Mouse (Mus musculus) hindbrain, embryonic 15.5 days (tissue): ENCODE data around the gene Irf3. TPM values are rescaled to one million over a fixed set of nuclear protein-coding genes. Genes with fewer than 3 reads are reported as not detected.
"Not testable (repeated sequence)": the region's sequence is repeated elsewhere in the genome, so short reads cannot be mapped to it uniquely, and the experiment has no call there.

ENCODE experiments used
- ATAC-seq: fragments of 200-750 bp; cut with Nextera tagmentation; 2 replicates; pipeline ENCODE4 v1.8.0; 2017; ENCODE audit warnings: low read depth, moderate number of reproducible peaks, moderate TSS enrichment; ENCODE audit not compliant: low FRiP score
- H3K27ac ChIP-seq: fragments of 300-500 bp; sonication (generic); replicated peaks from 2 replicates; pipeline ENCODE4 v1.5.1; 2015; ENCODE audit warnings: mild to moderate bottlenecking, inconsistent platforms
- H3K27me3 ChIP-seq: fragments of 300-500 bp; sonication (generic); 2 replicates; pipeline ENCODE4 v1.6.1; 2015; ENCODE audit warnings: control low read depth, inconsistent platforms
- H3K36me3 ChIP-seq: fragments of 300-500 bp; sonication (generic); 2 replicates; pipeline ENCODE4 v1.6.1; 2015; ENCODE audit warnings: control low read depth, inconsistent platforms
- H3K4me1 ChIP-seq: fragments of 300-500 bp; sonication (generic); replicated peaks from 2 replicates; pipeline ENCODE4 v1.6.1; 2015; ENCODE audit warnings: control low read depth, inconsistent platforms
- H3K4me2 ChIP-seq: fragments of 300-500 bp; sonication (generic); 2 replicates; pipeline ENCODE4 v1.6.1; 2015; ENCODE audit warnings: moderate library complexity, mild to moderate bottlenecking, inconsistent platforms
- H3K4me3 ChIP-seq: fragments of 300-500 bp; sonication (generic); 2 replicates; pipeline ENCODE4 v1.5.1; 2015; ENCODE audit warnings: mild to moderate bottlenecking, inconsistent platforms
- H3K9ac ChIP-seq: fragments of 300-500 bp; sonication (generic); 2 replicates; pipeline ENCODE4 v1.6.1; 2015; ENCODE audit warnings: inconsistent platforms
- H3K9me3 ChIP-seq: fragments of 300-500 bp; sonication (generic); 2 replicates; pipeline ENCODE4 v1.6.1; 2016; ENCODE audit warnings: control low read depth, inconsistent platforms
- WGBS: fragments of 180-500 bp; shearing (Covaris S2); methylation state at CpG from one replicate; pipeline ENCODE4 v1.1.7; 2015; 5-methylcytosine and 5-hydroxymethylcytosine counted together
- polyA plus RNA-seq: library from polyadenylated mRNA; unstranded; fragments of >200 nt; fragmentation: Nextera tagmentation; extraction: Ambion mirVana; gene quantifications from 2 replicates; pipeline ENCODE4 v1.2.1, GENCODE M21; 2015

Gene Irf3
- polyA plus RNA-seq, 1 experiment from 2014 or later: 57.4 TPM

DNA sequence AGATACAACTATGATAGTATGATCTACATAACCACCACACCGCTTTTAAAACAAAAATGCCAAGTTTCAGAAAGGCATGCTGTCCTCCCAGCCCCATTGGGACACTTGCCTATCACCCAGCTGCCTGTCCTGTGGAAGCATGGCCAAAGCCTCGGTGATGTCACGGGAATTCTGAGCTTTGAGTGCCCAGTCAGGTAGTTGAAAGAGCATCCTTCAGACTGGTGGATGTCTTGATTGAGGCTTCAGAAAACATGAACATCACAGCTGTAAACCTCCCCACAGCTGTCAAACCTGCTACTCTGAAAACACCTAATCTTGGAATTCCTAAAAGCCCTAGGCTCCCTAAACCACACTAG, 16.6 kb downstream of the Irf3 start:
- H3K9ac ChIP-seq: no peak overlapping the region
- H3K27me3 ChIP-seq: no peaks in the 10 kb centered on the region; the same call in 1 of the 2 replicates
- H3K36me3 ChIP-seq: peaks cover 32% of the 10 kb centered on the region
- H3K4me2 ChIP-seq: no peak overlapping the region
- no peak overlapping the region for H3K27ac ChIP-seq
- H3K9me3 ChIP-seq: no peaks in the 10 kb centered on the region
- H3K4me1 ChIP-seq: peaks cover 36% of the 10 kb centered on the region
- no peak for ATAC-seq
- 97% methylated on average over 3 of the region's 3 CpGs for WGBS
- H3K4me3 ChIP-seq: no peak overlapping the region

DNA sequence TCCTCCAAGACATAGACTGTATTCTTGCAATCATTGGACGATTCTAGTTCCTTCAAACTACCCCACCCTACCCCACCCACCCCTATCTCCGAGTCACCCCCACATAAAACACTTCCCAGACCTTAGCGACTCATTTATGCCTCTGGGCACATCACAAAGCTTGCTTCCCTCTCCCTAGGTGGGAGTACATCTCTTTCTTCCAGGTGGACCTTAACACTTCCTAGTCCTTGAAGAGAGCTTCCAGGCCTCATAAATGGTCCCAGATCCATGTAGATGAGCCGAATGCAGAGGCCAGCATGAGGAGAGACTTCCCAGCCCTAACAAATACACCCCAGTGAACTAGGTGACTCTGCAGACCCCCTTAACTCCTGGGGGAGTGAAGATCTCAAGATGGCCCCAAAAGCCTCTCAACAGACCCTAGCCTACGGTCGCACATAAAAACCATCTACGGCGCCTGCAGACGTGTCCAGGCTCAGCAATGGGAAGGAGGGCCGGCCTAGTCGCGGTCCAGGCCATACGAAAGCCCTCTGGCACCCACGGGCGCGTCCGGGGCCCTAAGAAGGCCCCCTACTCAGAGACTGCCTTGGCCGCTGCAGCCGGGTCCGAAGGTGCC, 18.0 kb downstream of the Irf3 start:
- Histone ChIP-seq H3K4me2 (peak overlapping the region; percentile 91), H3K9ac (peak overlapping the region; percentile 89), H3K36me3 (peaks cover 18% of the 10 kb centered on the region), H3K4me3 (peak overlapping the region; percentile 62), H3K27me3 (no peaks in the 10 kb centered on the region; the same call in 1 of the 2 replicates), H3K9me3 (no peaks in the 10 kb centered on the region), H3K27ac (peak overlapping the region; percentile 81), H3K4me1 (peaks cover 36% of the 10 kb centered on the region)
- no peak for ATAC-seq
- WGBS: 2% methylated on average over 20 of the region's 20 CpGs

DNA sequence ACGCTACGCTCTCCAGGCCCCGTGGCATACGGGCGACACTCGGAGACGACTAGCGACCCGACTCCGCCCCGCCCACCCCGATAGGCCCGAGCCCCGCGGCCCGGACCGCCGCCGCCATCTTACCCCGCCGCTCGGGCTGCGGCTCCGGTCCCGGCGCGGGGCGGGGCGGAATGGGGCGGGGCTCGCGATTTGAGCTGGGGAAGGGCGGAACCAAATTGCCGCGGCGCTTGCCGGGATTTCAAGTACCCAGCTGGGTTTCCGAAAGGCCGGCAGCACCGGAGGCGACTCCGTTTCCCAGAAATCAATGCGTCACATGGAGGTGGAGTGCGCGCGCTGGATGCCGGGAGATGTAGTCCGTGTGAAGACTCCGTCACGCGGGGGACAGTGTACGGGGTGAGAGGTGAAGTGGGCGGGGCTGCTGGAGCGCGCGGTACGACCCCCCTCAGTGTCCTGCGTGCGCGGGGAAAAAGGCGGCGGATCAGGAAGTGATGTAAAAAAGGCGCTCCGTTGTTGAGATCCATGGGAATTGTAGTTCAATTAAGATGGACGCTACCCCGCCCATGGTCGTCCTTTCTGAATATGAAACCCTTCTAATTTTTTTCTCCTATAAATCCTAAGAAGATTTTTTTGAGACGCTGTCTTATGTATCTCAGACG, 18.6 kb downstream of the Irf3 start, which contains the start of gene Scaf1:
TSS of gene Scaf1 (minus strand) at position 407 of the 656 bp plus-strand sequence.
- ATAC-seq: peak; percentile 96
- H3K4me2 ChIP-seq: peak within 1 kb of the TSS; percentile 91
- H3K4me3 ChIP-seq: peak within 1 kb of the TSS; percentile 62
- H3K27ac ChIP-seq: peak within 1 kb of the TSS; percentile 81
- no peaks in the 10 kb centered on the region for H3K9me3 ChIP-seq
- H3K36me3 ChIP-seq: peaks cover 16% of the 10 kb centered on the region
- no peaks in the 10 kb centered on the region; the same call in 1 of the 2 replicates for H3K27me3 ChIP-seq
- peak within 1 kb of the TSS; percentile 89 for H3K9ac ChIP-seq
- under 1% methylated on average over 59 of the region's 69 CpGs for WGBS
- H3K4me1 ChIP-seq: peaks cover 36% of the 10 kb centered on the region

DNA sequence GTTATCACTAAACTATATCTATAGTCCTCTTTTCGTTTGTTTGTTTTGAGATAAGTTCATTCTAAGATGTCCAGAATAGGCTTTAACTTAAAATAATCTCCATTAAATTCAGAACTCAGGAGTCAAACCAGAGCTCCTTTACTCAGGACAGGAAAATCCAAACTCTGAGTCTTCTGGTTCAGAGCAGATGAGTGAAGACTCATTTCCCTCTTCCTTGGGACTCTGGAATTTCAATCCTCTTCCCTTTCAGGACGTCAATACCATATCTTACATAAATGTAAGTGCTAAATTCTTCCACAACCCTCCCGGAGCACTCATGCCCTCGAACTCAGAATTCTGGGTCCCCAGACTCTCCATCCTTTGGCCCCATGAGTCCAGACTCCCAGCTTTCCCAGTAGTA, 19.3 kb downstream of the Irf3 start:
- no peak for ATAC-seq
- 2% methylated on average over 4 of the region's 4 CpGs for WGBS
- H3K4me2 ChIP-seq: peak overlapping the region; percentile 91
- peak overlapping the region; percentile 62 for H3K4me3 ChIP-seq
- no peaks in the 10 kb centered on the region; the same call in 1 of the 2 replicates for H3K27me3 ChIP-seq
- H3K9ac ChIP-seq: peak overlapping the region; percentile 26
- H3K36me3 ChIP-seq: peaks cover 10% of the 10 kb centered on the region
- H3K4me1 ChIP-seq: peaks cover 36% of the 10 kb centered on the region
- peak overlapping the region; percentile 81 for H3K27ac ChIP-seq
- H3K9me3 ChIP-seq: no peaks in the 10 kb centered on the region

DNA sequence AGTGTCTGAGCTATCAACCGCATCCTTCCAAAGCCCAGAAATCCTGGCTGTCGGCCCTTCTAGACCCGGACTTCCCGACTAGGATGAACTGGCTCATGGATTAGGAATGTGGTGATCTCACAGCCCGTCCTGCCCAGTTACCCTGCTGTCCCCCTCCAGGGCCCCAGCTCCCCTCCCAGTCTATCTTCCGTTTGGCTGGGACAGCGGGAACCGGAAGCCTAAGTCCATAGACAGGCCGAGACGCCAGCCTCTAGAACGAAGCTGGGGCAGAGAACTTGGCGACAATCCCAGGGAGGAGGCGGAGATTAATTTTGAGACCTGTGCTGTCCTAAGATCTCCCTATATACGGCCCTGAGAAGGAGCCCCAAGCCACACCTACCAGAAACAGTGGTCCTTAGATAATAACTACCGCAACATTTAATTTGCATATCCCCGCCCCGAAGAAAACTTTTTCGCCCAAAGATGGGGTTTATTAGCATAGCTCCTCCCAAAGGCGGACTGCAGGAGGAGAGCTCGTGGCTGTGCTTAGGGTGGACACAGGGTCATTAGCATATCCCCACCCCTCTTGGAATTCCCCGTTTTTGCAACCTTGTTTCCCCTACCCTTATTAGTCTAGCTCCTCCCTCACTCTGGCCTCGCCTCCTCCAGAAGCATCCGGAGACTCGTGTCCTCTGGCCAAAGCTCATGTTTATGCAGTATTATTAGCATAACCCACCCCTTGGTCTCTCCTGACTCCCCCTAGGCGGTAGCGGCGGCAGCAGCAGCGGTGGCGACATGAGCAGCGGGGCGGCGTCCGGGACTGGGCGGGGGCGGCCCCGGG, 20.0 kb downstream of the Irf3 start, which contains the start of gene Rras:
TSS of gene Rras (plus strand) at position 720 of the 820 bp plus-strand sequence.
- H3K36me3 ChIP-seq: peaks cover 4% of the 10 kb centered on the region
- peak within 1 kb of the TSS; percentile 81 for H3K27ac ChIP-seq
- no peaks in the 10 kb centered on the region; the same call in 1 of the 2 replicates for H3K27me3 ChIP-seq
- WGBS: under 1% methylated on average over 36 of the region's 36 CpGs
- peak within 1 kb of the TSS; percentile 46 for H3K9ac ChIP-seq
- H3K4me3 ChIP-seq: peak within 1 kb of the TSS; percentile 62
- H3K4me2 ChIP-seq: peak within 1 kb of the TSS; percentile 91
- H3K9me3 ChIP-seq: no peaks in the 10 kb centered on the region
- H3K4me1 ChIP-seq: peaks cover 36% of the 10 kb centered on the region
- peak; percentile 82 for ATAC-seq

DNA sequence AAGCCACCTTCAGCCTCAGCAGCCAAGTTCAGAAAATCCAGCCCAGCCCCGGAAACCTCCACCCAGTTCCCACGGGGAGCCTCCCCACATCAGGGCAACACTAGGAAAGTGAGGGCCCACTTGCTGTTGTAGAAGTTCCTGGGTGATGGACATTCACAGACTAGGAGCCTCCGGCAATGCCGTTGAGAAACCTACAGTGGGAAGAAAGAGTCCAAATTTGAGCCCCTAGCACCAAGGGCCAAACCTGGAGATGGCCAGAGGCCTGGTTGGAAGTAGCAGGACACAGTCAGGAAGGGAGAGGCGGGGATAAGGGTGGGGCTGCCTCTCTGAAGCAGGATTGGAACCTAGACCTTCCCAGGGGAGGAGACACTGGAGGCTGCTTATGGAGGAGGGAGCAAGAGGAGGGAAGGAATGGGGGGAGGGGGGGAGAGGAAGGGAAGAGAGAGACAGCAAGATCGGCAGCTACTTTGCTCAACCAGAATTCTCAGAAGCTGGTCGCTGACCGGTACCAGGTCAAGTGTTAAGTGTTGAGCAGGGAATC, 21.7 kb downstream of the Irf3 start:
- 0 out of 2 replicates have a peak overlapping the region, but pooled peaks have one; percentile 69 for H3K27ac ChIP-seq

DNA sequence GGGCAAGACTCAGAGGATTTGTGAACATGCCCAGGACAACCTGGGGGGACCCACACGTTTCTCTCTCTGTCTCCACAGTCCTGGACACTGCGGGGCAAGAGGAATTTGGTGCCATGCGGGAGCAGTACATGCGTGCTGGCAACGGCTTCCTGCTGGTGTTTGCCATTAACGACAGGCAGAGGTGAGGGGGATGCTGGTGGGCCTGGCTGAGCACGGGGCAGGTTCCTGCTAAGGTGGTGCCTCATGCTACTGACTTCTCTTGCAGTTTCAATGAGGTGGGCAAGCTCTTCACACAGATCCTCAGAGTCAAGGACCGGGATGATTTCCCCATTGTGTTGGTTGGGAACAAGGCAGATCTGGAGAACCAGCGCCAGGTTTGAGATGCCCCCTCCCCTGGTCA, 22.8 kb downstream of the Irf3 start:
- Histone ChIP-seq H3K27ac (no peak overlapping the region), H3K4me1 (peaks cover 16% of the 10 kb centered on the region), H3K9ac (no peak overlapping the region), H3K4me2 (no peak overlapping the region), H3K4me3 (no peak overlapping the region), H3K27me3 (no peaks in the 10 kb centered on the region; the same call in 1 of the 2 replicates), H3K9me3 (no peaks in the 10 kb centered on the region), H3K36me3 (no peaks in the 10 kb centered on the region)
- 83% methylated on average over 9 of the region's 9 CpGs for WGBS
- ATAC-seq: no peak

More for the DNA sequence above, 21.7 kb downstream of the Irf3 start:
- H3K4me3 ChIP-seq: peak overlapping the region; percentile 62; the same call in 1 of the 2 replicates
- no peaks in the 10 kb centered on the region for H3K9me3 ChIP-seq
- no peaks in the 10 kb centered on the region for H3K36me3 ChIP-seq
- H3K27me3 ChIP-seq: no peaks in the 10 kb centered on the region; the same call in 1 of the 2 replicates
- peaks cover 27% of the 10 kb centered on the region for H3K4me1 ChIP-seq
- ATAC-seq: no peak
- no peak overlapping the region for H3K9ac ChIP-seq
- peak overlapping the region; percentile 91; the same call in 1 of the 2 replicates for H3K4me2 ChIP-seq
- 45% methylated on average over 8 of the region's 8 CpGs for WGBS

DNA sequence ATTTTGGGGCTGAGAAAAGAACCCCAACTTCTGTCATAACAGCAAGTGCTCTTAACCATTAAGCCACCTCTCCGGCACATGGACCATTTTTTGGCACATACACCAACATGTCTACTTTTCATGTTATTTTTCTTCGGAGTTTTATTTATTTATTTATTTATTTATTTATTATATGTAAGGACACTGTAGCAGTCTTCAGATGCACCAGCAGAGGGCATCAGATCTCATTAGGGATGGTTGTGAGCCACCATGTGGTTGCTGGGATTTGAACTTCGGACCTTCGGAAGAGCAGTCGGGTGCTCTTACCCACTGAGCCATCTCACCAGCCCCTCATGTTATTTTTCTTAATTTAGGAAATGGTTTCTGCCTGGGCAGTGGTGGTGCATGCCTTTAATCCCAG, 26.3 kb downstream of the Irf3 start:
- not testable (repeated sequence) for H3K9ac ChIP-seq, ATAC-seq, H3K27ac ChIP-seq, H3K4me2 ChIP-seq, H3K9me3 ChIP-seq, H3K4me3 ChIP-seq, H3K27me3 ChIP-seq
- H3K36me3 ChIP-seq: peaks cover 23% of the 10 kb centered on the region
- WGBS: 81% methylated on average over 5 of the region's 5 CpGs
- peaks cover 11% of the 10 kb centered on the region for H3K4me1 ChIP-seq

DNA sequence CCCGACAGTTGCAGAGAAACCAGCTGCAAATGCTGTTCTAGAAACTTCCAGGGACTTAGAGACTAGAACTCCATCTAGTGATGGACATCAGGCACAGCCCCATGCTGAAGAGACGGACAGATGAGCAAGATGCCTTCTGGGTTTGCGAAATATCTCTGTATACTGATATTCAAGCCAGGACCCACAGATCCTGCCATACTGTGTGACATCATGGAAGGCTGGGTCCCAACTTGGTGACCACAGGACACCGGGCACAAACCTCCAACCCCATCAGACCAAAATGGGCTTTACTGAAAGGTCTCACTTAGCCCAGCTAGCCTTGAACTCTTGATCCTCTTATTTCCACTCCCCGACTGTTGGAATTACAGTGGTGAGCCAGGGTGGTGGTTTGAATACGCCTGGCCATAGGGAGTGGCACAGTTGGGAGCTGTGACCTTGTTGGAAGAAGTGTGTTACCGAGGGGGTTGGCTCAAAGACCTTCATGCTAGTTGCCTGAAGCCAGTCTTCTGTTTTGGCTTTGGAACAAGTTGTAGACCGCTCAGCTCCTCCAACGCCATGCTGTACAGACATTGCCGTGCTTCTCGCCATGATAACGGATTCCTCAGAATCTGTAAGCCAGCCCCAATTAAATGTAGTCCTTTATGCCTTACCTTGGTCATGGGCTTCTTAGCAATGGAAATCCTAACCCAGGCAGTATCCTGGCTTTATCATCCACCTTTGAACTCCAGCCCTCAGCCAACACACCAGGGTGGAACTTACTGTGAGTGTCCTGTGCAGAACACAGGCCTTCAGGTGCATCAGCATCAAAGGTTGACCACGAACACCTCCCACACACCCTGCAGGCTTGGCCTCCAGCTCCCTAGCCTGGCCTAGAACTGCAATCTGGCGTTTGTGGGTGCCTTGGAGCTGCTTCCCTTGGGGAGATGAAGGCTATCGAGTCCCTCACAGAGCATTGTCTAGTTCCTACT, 27.1 kb downstream of the Irf3 start:
- no peak for ATAC-seq
- peaks cover 28% of the 10 kb centered on the region for H3K36me3 ChIP-seq
- no peak overlapping the region for H3K9ac ChIP-seq
- 88% methylated on average over 15 of the region's 15 CpGs for WGBS
- H3K27me3 ChIP-seq: no peaks in the 10 kb centered on the region
- H3K4me2 ChIP-seq: no peak overlapping the region
- peaks cover 11% of the 10 kb centered on the region for H3K4me1 ChIP-seq
- H3K9me3 ChIP-seq: no peaks in the 10 kb centered on the region
- no peak overlapping the region for H3K27ac ChIP-seq
- H3K4me3 ChIP-seq: no peak overlapping the region

DNA sequence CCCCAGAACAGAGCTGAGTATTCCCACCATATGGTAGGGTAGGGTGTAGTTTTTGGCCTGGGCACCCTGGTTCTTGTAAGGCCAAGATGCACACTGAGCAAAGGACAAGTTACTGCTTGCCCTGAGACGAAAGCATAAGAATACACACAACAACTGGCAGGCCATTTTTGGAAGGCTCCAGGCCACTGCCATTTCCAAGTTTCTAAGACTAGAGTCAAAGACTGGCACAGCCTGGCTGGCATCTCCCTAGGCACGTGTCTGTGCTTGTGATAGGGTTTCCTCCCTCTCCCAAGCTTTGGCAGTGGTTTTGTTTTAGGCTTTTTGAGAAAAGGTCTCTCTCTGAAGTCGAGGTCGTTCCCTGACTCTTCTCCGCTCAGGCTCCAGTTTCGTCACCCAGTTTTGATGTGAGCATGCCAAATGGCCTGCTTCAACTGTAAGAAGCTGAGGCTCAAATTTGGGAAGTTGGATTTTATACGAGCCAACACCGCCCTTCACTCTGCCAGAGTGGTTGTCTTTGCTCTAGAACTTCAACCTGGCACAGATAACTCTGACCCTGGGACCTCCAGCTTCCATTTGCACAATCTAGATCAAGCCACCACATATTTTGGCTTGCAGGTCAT, 28.3 kb downstream of the Irf3 start:
- H3K27ac ChIP-seq: peak overlapping the region; percentile 37; the same call in 1 of the 2 replicates
- no peak overlapping the region for H3K9ac ChIP-seq
- no peaks in the 10 kb centered on the region for H3K9me3 ChIP-seq
- peaks cover 40% of the 10 kb centered on the region for H3K36me3 ChIP-seq
- H3K4me1 ChIP-seq: peaks cover 11% of the 10 kb centered on the region
- H3K27me3 ChIP-seq: no peaks in the 10 kb centered on the region
- no peak overlapping the region for H3K4me2 ChIP-seq
- 77% methylated on average over 8 of the region's 8 CpGs for WGBS
- no peak for ATAC-seq
- H3K4me3 ChIP-seq: no peak overlapping the region
